Mouse (Mus musculus) forebrain, embryonic 13.5 days (tissue): ENCODE results near the gene Nap1l5. TPM values are rescaled to one million over a fixed set of nuclear protein-coding genes. Genes with fewer than 3 reads are reported as not detected.

Experiments
- ATAC-seq: fragments of 200-750 bp; cut with Nextera tagmentation; 2 replicates; pipeline ENCODE4 v1.8.0; 2017
- H3K27ac ChIP-seq: fragments of 300-500 bp; sonication (generic); 2 replicates; pipeline ENCODE4 v1.5.1; 2015; ENCODE audit warnings: inconsistent platforms, mild to moderate bottlenecking, moderate library complexity
- H3K27me3 ChIP-seq: fragments of 300-500 bp; sonication (generic); 2 replicates; pipeline ENCODE4 v1.6.1; 2015; ENCODE audit warnings: mild to moderate bottlenecking, inconsistent platforms
- H3K36me3 ChIP-seq: fragments of 300-500 bp; sonication (generic); 2 replicates; pipeline ENCODE4 v1.6.1; 2015; ENCODE audit warnings: mild to moderate bottlenecking, inconsistent platforms; ENCODE audit not compliant: poor library complexity, severe bottlenecking
- H3K4me1 ChIP-seq: fragments of 300-500 bp; sonication (generic); 2 replicates; pipeline ENCODE4 v1.6.1; 2015; ENCODE audit warnings: inconsistent platforms
- H3K4me2 ChIP-seq: fragments of 300-500 bp; sonication (generic); 2 replicates; pipeline ENCODE4 v1.6.1; 2015; ENCODE audit warnings: inconsistent platforms, mild to moderate bottlenecking, moderate library complexity
- H3K4me3 ChIP-seq: fragments of 300-500 bp; sonication (generic); 2 replicates; pipeline ENCODE4 v1.5.1; 2015; ENCODE audit warnings: mild to moderate bottlenecking, inconsistent platforms
- H3K9ac ChIP-seq: fragments of 300-500 bp; sonication (generic); 2 replicates; pipeline ENCODE4 v1.6.1; 2015; ENCODE audit warnings: mild to moderate bottlenecking, inconsistent platforms
- H3K9me3 ChIP-seq: fragments of 300-500 bp; sonication (generic); replicated peaks from 2 replicates; pipeline ENCODE4 v1.6.1; 2016; ENCODE audit warnings: inconsistent platforms
- WGBS: fragments of 180-500 bp; shearing (Covaris S2); methylation state at CpG from one replicate; pipeline ENCODE4 v1.1.7; 2015; 5-methylcytosine and 5-hydroxymethylcytosine counted together
- polyA plus RNA-seq: library from polyadenylated mRNA; unstranded; fragments of >200 nt; fragmentation: Nextera tagmentation; extraction: Ambion mirVana; gene quantifications from 2 replicates; pipeline ENCODE4 v1.2.1, GENCODE M21; 2015

Nap1l5 gene
- 49.1 and 52.6 TPM in 2 replicates for polyA plus RNA-seq

GRCm38 (mm10) chr6:58906852-58907261 is at the start of gene Nap1l5:
Nap1l5 (minus strand) TSS chr6:58907076.
- H3K4me1 ChIP-seq = peaks cover 17% of the 10 kb centered on the region
- peaks cover 17% of the 10 kb centered on the region for H3K36me3 ChIP-seq
- no peaks in the 10 kb centered on the region for H3K27me3 ChIP-seq
- 44% methylated on average over 34 of the region's 34 CpGs for WGBS
- H3K9ac ChIP-seq = peak within 1 kb of the TSS; percentile 61
- H3K4me3 ChIP-seq = peak within 1 kb of the TSS; percentile 46
- peak within 1 kb of the TSS; percentile 65 for H3K4me2 ChIP-seq
- H3K27ac ChIP-seq = peak within 1 kb of the TSS; percentile 4; the same call in 1 of the 2 replicates
- peak; percentile 91 for ATAC-seq
- peaks cover 16% of the 10 kb centered on the region for H3K9me3 ChIP-seq

DNA sequence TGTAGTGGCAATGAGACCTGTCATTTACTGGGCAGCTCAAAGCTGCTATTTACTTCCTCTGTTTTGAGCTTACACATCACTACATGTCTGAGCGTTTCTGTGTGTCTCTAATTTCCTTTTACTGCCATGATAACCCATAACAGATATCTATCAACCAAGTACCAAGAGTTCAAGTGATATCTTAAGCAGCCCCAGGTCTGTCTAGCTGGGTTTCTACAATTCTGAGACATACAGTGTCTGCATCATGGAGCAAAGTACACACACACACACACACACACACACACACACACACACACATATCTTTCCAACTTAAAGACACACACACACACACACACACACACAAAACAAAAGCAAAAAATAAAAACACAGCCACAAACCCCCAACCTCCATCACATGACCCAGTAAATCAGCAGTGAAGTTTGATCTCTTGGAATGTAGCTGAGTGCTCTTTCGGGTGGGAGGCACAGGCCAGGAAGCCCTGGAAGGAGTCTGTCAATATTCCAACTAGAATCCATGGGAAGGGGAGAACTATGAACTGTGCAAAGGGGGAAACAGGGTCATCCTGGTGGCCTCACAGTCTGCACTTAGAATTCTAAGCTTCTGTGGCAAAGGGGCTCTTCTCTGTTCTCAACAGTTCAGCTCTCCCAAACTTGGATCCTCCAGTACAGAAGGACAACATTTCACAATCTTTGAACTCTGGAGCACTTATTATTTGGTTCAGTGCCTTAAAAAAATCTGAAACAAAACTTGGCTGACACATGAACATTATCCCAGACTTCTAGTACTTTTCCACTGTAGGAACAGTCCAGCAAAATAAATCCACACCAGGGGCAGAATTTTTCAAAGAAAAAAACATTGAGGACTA is 44.5 kb upstream of the Nap1l5 start:
- Histone ChIP-seq H3K9me3 (no peaks in the 10 kb centered on the region), H3K27ac (no peak overlapping the region), H3K27me3 (no peaks in the 10 kb centered on the region), H3K36me3 (peaks cover 9% of the 10 kb centered on the region; the same call in 1 of the 2 replicates), H3K9ac (no peak overlapping the region), H3K4me2 (no peak overlapping the region), H3K4me1 (no peaks in the 10 kb centered on the region), H3K4me3 (no peak overlapping the region)
- WGBS = 73% methylated on average over 2 of the region's 2 CpGs
- no peak for ATAC-seq

- no peaks in the 10 kb centered on the region for H3K9me3 ChIP-seq
- no peak overlapping the region for H3K9ac ChIP-seq
- H3K27ac ChIP-seq = no peak overlapping the region
- no peak overlapping the region for H3K4me2 ChIP-seq
- H3K4me3 ChIP-seq = no peak overlapping the region
- no peaks in the 10 kb centered on the region for H3K27me3 ChIP-seq
- H3K36me3 ChIP-seq = peaks cover 9% of the 10 kb centered on the region; the same call in 1 of the 2 replicates
- ATAC-seq = no peak
- WGBS = 95% methylated on average over 1 of the region's 1 CpGs
- no peaks in the 10 kb centered on the region for H3K4me1 ChIP-seq
Observed at GRCm38 (mm10) chr6:58950410-58950809, 43.5 kb upstream of the Nap1l5 start.

DNA sequence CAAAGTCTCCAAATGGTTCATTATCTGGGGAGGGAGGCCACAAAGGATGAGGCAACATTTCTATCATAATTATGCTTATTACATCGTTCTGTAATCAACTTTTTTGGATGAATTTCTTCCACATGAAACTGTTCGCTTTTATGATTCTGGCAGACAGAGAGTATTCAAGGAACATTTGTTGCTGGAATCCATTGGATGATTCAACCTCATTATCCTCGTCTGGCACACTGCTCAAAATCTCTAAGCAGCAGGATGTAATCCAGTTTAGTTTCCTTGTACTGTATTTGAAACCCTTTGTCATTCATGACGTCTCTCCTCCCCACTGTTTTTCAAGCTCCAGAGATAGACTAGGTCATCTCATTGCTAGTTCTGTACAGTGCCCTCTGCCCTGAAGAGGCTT is 40.0 kb upstream of the Nap1l5 start:
- H3K4me1 ChIP-seq = no peaks in the 10 kb centered on the region
- H3K4me2 ChIP-seq = no peak overlapping the region
- no peak overlapping the region for H3K27ac ChIP-seq
- no peaks in the 10 kb centered on the region for H3K9me3 ChIP-seq
- WGBS = 75% methylated on average over 4 of the region's 4 CpGs
- H3K36me3 ChIP-seq = no peaks in the 10 kb centered on the region
- no peak overlapping the region for H3K4me3 ChIP-seq
- H3K27me3 ChIP-seq = no peaks in the 10 kb centered on the region
- H3K9ac ChIP-seq = no peak overlapping the region
- ATAC-seq = no peak

DNA sequence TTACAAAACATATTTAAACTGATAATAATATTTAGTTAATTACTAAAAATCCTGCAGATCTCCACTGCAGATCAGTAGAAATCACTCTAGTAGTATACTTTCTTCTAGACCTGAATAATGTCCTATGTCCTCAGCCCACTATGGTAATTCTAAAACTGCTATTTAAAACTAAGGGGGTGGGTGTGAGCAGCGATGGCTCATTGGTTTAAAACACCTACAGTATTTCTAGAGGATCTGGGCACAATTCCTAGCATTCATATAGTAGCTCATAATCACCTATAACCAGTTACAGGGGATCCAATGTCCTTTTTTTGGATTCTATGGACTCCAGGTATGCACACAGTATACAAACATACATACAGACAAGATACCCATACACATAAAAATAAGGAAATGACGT is 39.4 kb upstream of the Nap1l5 start:
- no peak overlapping the region for H3K9ac ChIP-seq
- 79% methylated on average over 2 of the region's 2 CpGs for WGBS
- H3K4me1 ChIP-seq = no peaks in the 10 kb centered on the region
- no peak overlapping the region for H3K4me2 ChIP-seq
- H3K27ac ChIP-seq = no peak overlapping the region
- H3K4me3 ChIP-seq = no peak overlapping the region
- H3K27me3 ChIP-seq = no peaks in the 10 kb centered on the region
- no peak for ATAC-seq
- H3K9me3 ChIP-seq = no peaks in the 10 kb centered on the region
- no peaks in the 10 kb centered on the region for H3K36me3 ChIP-seq

GRCm38 (mm10) chr6:58943958-58944357 is 37.1 kb upstream of the Nap1l5 start:
- ATAC-seq = no peak
- WGBS = 97% methylated on average over 3 of the region's 3 CpGs
- Histone ChIP-seq H3K4me3 (no peak overlapping the region), H3K4me1 (no peaks in the 10 kb centered on the region), H3K4me2 (no peak overlapping the region), H3K9me3 (no peaks in the 10 kb centered on the region), H3K27ac (no peak overlapping the region), H3K27me3 (no peaks in the 10 kb centered on the region), H3K9ac (no peak overlapping the region), H3K36me3 (no peaks in the 10 kb centered on the region)

DNA sequence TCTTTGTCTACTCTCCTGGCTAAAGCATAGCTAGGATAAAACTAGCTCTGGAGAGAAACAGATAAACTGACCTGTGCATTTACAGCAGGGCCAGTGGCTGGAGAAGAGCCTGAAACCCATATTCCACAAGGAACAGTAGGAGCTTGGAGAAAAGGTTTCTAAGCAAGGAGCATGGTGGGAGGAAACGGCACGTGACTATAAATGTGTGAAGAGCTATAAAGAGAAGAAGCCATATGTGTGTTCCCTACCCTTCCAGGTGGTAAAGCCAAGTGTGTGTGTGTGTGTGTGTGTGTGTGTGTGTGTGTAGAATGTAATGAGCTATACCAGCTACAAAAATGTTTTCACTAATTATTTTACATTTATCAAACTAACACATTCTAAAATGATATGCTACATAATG is 35.4 kb upstream of the Nap1l5 start:
- H3K4me1 ChIP-seq = no peaks in the 10 kb centered on the region
- no peaks in the 10 kb centered on the region for H3K9me3 ChIP-seq
- no peak overlapping the region for H3K27ac ChIP-seq
- no peak overlapping the region for H3K4me3 ChIP-seq
- H3K9ac ChIP-seq = no peak overlapping the region
- H3K4me2 ChIP-seq = no peak overlapping the region
- no peaks in the 10 kb centered on the region for H3K27me3 ChIP-seq
- WGBS = 79% methylated on average over 2 of the region's 2 CpGs
- ATAC-seq = no peak
- H3K36me3 ChIP-seq = no peaks in the 10 kb centered on the region

- Histone ChIP-seq H3K4me3 (no peak overlapping the region), H3K4me1 (peaks cover 22% of the 10 kb centered on the region), H3K27me3 (no peaks in the 10 kb centered on the region), H3K27ac (no peak overlapping the region), H3K36me3 (no peaks in the 10 kb centered on the region), H3K9ac (no peak overlapping the region), H3K4me2 (no peak overlapping the region), H3K9me3 (no peaks in the 10 kb centered on the region)
- no peak for ATAC-seq
Observed at GRCm38 (mm10) chr6:58937726-58938125, 30.9 kb upstream of the Nap1l5 start.

GRCm38 (mm10) chr6:58934144-58934543 is 27.3 kb upstream of the Nap1l5 start:
- Histone ChIP-seq H3K9ac (no peak overlapping the region), H3K27me3 (no peaks in the 10 kb centered on the region), H3K36me3 (no peaks in the 10 kb centered on the region), H3K4me1 (peaks cover 33% of the 10 kb centered on the region), H3K9me3 (no peaks in the 10 kb centered on the region), H3K4me2 (peak overlapping the region; percentile 22), H3K27ac (peak overlapping the region; percentile 86), H3K4me3 (no peak overlapping the region)
- WGBS = 22% methylated on average over 4 of the region's 4 CpGs
- peak; percentile 33; the same call in 1 of the 2 replicates for ATAC-seq

GRCm38 (mm10) chr6:58933189-58933913 is 26.5 kb upstream of the Nap1l5 start:
- Histone ChIP-seq H3K9me3 (no peaks in the 10 kb centered on the region), H3K4me3 (no peak overlapping the region), H3K4me1 (peaks cover 33% of the 10 kb centered on the region), H3K27me3 (no peaks in the 10 kb centered on the region), H3K36me3 (no peaks in the 10 kb centered on the region), H3K27ac (peak overlapping the region; percentile 81), H3K4me2 (peak overlapping the region; percentile 33), H3K9ac (no peak overlapping the region)
- ATAC-seq = peak; percentile 94
- WGBS = 27% methylated on average over 6 of the region's 6 CpGs

- no peaks in the 10 kb centered on the region for H3K9me3 ChIP-seq
- ATAC-seq = peak; percentile 42
- H3K4me2 ChIP-seq = peak overlapping the region; percentile 33
- no peaks in the 10 kb centered on the region for H3K36me3 ChIP-seq
- H3K9ac ChIP-seq = no peak overlapping the region
- H3K27ac ChIP-seq = peak overlapping the region; percentile 81
- H3K27me3 ChIP-seq = no peaks in the 10 kb centered on the region
- H3K4me1 ChIP-seq = peaks cover 33% of the 10 kb centered on the region
- no peak overlapping the region for H3K4me3 ChIP-seq
- 43% methylated on average over 12 of the region's 12 CpGs for WGBS
Observed at GRCm38 (mm10) chr6:58932515-58933188, 25.8 kb upstream of the Nap1l5 start.

DNA sequence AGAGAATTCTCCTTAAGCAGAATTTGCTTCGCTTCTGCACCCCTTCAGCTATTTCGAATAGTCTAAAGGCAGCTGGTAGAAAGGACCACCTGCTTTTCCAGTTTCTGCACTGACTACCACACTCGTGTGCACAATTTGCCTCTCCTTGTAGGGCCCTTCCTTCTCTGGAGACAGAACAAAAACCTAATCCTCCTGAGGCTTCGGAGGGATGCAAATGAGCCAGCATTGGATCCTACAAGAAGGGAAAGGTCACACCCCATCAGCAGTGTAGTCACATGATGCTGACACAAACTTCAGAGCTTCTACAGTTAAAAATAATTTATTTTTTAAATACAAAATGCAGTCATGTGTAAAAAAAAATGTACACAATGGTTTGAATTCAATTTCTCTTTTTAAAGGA is 24.3 kb upstream of the Nap1l5 start:
- Histone ChIP-seq H3K4me3 (no peak overlapping the region), H3K4me1 (peaks cover 33% of the 10 kb centered on the region), H3K4me2 (no peak overlapping the region), H3K27ac (no peak overlapping the region), H3K36me3 (no peaks in the 10 kb centered on the region), H3K9me3 (no peaks in the 10 kb centered on the region), H3K27me3 (no peaks in the 10 kb centered on the region), H3K9ac (no peak overlapping the region)
- ATAC-seq = no peak
- WGBS = 46% methylated on average over 4 of the region's 4 CpGs
